Mouse (Mus musculus) left cerebral cortex, postnatal 36 days (tissue): ENCODE data around the gene Zc3hav1. TPM values are rescaled to one million over a fixed set of nuclear protein-coding genes. Genes with fewer than 3 reads are reported as not detected.

Experiments
- DNase-seq, 2 experiments: peaks; one replicate each; pipeline ENCODE4 v3.0.0; 2021 to 2022; ENCODE audit warnings: low spot score in 2 of 2, mixed read lengths in 1 of 2
- intact Hi-C: fragments of 180-260 bp; cut with DNase I; formaldehyde crosslinking; loops from one replicate; pipeline ENCODE4 v1.15.1; 2025
- total RNA-seq, 2 experiments: library from RNA; stranded (reverse); gene quantifications; 2 replicates each; pipeline ENCODE4 v1.2.3; 2021

Gene Zc3hav1
- total RNA-seq, 2 experiments from 2014 or later: 2.1 to 3.3 TPM

- intact Hi-C loops: no loop called here
- DNase-seq: no peak
These were observed 49.4 kb downstream of the Zc3hav1 start for GRCm38 (mm10) chr6:38304981-38305380.

GRCm38 (mm10) chr6:38298761-38299401, 55.5 kb downstream of the Zc3hav1 start, which contains the start of gene Zc3hav1l:
Gene Zc3hav1l (minus strand): TSS chr6:38299259.
- intact Hi-C loops: loop anchor here (5.0 kb wide), 1 partner anchor 47 kb away; the partner anchor contains the start of gene D630045J12Rik
- DNase-seq: peak; percentile 62 to 76

GRCm38 (mm10) chr6:38298246-38298635, 56.2 kb downstream of the Zc3hav1 start:
- intact Hi-C loops: loop anchor here (5.0 kb wide), 1 partner anchor 46 kb away; the partner anchor contains the start of gene D630045J12Rik
- peak in 1 of 2 experiments; percentile 8 for DNase-seq

- DNase-seq: no peak
- intact Hi-C loops: loop anchor here (5.0 kb wide), 1 partner anchor 45 kb away; the partner anchor contains the start of gene D630045J12Rik
These were observed 56.7 kb downstream of the Zc3hav1 start for GRCm38 (mm10) chr6:38297580-38298245.

- no peak for DNase-seq
- intact Hi-C loops: no loop called here
These were observed 60.7 kb downstream of the Zc3hav1 start for GRCm38 (mm10) chr6:38293708-38294107.

- DNase-seq: no peak
- intact Hi-C loops: no loop called here
These were observed 61.3 kb downstream of the Zc3hav1 start for GRCm38 (mm10) chr6:38292871-38293646.

GRCm38 (mm10) chr6:38284422-38284821, 70.0 kb downstream of the Zc3hav1 start:
- intact Hi-C loops: no loop called here
- DNase-seq: no peak

GRCm38 (mm10) chr6:38264466-38264865, 89.9 kb downstream of the Zc3hav1 start:
- no peak for DNase-seq
- intact Hi-C loops: loop anchor here (5.0 kb wide), 1 partner anchor 67 kb away; no protein-coding TSS in a partner anchor

GRCm38 (mm10) chr6:38263393-38264159, 90.8 kb downstream of the Zc3hav1 start:
- peak; percentile 72 to 80 for DNase-seq
- intact Hi-C loops: loop anchor here (5.0 kb wide), 1 partner anchor 66 kb away; no protein-coding TSS in a partner anchor

- intact Hi-C loops: loop anchor here (5.0 kb wide), 1 partner anchor 65 kb away; no protein-coding TSS in a partner anchor
- no peak for DNase-seq
These were observed 92.5 kb downstream of the Zc3hav1 start for GRCm38 (mm10) chr6:38261877-38262276.

GRCm38 (mm10) chr6:38257506-38257905, 96.9 kb downstream of the Zc3hav1 start:
- intact Hi-C loops: loop anchor here (10.0 kb wide), 1 partner anchor 93 kb away; no protein-coding TSS in a partner anchor

GRCm38 (mm10) chr6:38256793-38257192, 97.6 kb downstream of the Zc3hav1 start:
- intact Hi-C loops: loop anchor here (10.0 kb wide), 1 partner anchor 92 kb away; no protein-coding TSS in a partner anchor
- DNase-seq: no peak

More at GRCm38 (mm10) chr6:38257506-38257905, 96.9 kb downstream of the Zc3hav1 start:
- DNase-seq: no peak

GRCm38 (mm10) chr6:38255794-38256193, 98.6 kb downstream of the Zc3hav1 start:
- intact Hi-C loops: loop anchor here (10.0 kb wide), 1 partner anchor 91 kb away; no protein-coding TSS in a partner anchor
- no peak for DNase-seq

Other genes starting within 250 kb of the Zc3hav1 start
- not detected for gene Tmem213, start 245.3 kb downstream of the Zc3hav1 start, total RNA-seq
- 1 to 10 TPM in 1 of 2 experiments, under 1 TPM in 1; 0.84 to 2.1 TPM for gene Atp6v0a4, start 230.0 kb downstream of the Zc3hav1 start, total RNA-seq
- gene D630045J12Rik, start 100.6 kb downstream of the Zc3hav1 start, total RNA-seq: 10 to 100 TPM; 34.7 to 48.6 TPM
- gene Zc3hav1l, start 55.3 kb downstream of the Zc3hav1 start, total RNA-seq: 1 to 10 TPM; 3.2 to 3.9 TPM
- 10 to 100 TPM in 1 of 2 experiments, 1 to 10 TPM in 1; 6.8 to 12.1 TPM for gene Ttc26, start 26.9 kb upstream of the Zc3hav1 start, total RNA-seq
- gene Ubn2, start 79.3 kb upstream of the Zc3hav1 start, total RNA-seq: 10 to 100 TPM; 44.3 to 62.6 TPM
- 10 to 100 TPM; 53.8 to 60.6 TPM for gene Fmc1, start 178.9 kb upstream of the Zc3hav1 start, total RNA-seq
- gene Luc7l2, start 196.7 kb upstream of the Zc3hav1 start, total RNA-seq: 100 to 1,000 TPM; 124 to 217 TPM